Mouse (Mus musculus): Measurements from ENCODE around the gene Epb41l5. TPM values are rescaled to one million over a fixed set of nuclear protein-coding genes. Genes with fewer than 3 reads are reported as not detected.

Epb41l5 gene
- total RNA-seq, 2 experiments from 2014 or later, result 2.7 to 2.9 TPM

DNA sequence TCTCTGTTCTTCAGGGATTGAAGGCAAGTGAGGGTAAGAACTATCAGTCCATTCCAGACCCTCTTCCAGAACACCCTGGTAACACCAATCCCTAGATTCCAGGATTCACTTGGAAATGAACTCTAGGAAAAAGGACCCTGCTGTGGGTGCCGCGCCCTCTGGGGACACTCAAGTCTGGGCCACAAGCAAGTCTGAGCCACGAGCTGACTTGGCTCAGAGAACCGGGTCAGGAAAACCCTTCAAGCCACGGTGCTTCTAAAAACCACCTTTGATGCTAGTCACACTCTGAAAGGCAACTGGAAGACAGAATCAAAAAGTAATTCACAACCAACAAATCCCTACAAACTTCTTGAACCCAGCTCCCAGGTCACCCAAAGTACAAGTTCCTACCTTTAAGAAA is 145.0 kb downstream of the Epb41l5 start:
- no peak for DNase-seq (ENCODE audit: low spot score in 2 of 2)

DNA sequence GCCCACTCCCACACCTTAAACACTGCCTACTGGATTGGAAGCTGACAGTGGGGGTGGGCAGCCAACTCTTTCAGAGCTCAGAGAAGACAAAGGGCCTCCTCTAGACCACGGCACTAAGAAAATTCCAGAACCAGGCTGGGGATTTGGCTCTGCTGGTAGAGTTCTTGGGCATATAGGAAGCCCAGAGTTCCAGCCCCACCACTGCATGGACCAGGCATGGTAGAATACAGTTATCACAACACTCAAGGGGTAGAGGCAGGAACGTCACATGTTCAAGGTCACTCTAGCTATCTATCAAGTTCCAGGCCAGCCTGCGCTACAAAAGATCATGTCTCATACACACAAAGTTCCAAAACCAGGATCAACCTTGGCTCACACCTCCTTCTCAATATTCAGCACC is 145.6 kb downstream of the Epb41l5 start:
- no peak for DNase-seq (ENCODE audit: low spot score in 2 of 2)

DNA sequence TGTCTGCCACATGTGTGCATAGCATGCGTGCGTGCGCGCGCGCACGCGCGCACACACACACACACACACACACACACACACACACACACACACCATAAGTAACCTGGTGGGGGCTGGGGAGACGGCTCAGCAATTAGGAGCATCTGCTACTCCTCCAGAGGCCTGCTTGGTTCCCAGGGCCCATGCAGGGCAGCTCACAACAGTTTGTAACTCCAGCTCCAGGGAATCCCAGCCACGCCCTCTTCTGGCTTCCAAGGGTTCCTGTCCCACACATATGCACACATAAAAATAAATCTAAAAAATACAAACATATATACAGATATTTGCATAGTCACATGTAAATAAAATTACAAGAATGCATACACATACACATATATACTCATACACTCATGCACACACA is 146.1 kb downstream of the Epb41l5 start:
- DNase-seq (ENCODE audit: low spot score in 2 of 2), result no peak

DNA sequence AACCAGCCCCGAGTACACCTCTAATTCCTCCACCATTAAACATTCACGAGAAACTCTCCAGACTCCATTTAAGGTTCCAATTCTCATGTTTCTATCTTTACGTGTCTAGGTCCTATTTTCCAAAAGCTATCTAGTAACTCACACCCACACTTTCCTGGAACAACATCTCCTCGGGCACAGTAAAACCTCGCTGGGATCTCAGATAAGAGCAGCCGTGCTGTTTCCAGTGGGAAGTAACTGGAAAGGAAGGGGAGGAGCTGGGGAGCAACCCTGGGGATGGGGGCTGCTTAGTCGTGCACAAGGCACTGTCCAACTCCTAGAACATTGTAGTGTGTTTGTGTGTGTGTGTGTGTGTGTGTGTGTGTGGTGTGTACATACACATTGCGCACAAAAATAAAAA is 146.9 kb downstream of the Epb41l5 start:
- DNase-seq (ENCODE audit: low spot score in 2 of 2), result no peak

DNA sequence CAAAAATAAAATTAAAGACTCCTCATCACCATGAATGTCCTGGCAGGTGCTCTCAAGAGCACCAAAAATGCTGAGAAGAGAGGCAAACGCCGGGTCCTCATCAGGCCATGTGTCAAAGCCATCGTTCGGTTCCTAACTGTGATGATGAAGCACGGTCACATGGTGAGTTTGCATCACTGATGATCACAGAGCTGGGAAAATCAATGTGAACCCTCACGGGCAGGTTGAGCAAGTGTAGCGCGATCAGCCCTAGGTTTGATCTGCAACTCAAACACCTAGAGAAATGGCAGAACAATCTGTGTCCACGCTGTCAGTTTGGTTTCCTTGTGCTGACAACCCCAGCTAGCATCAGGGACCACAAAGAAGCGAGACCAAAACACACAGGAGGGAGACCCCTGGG is 149.3 kb downstream of the Epb41l5 start:
- DNase-seq (ENCODE audit: low spot score in 2 of 2), result no peak

DNA sequence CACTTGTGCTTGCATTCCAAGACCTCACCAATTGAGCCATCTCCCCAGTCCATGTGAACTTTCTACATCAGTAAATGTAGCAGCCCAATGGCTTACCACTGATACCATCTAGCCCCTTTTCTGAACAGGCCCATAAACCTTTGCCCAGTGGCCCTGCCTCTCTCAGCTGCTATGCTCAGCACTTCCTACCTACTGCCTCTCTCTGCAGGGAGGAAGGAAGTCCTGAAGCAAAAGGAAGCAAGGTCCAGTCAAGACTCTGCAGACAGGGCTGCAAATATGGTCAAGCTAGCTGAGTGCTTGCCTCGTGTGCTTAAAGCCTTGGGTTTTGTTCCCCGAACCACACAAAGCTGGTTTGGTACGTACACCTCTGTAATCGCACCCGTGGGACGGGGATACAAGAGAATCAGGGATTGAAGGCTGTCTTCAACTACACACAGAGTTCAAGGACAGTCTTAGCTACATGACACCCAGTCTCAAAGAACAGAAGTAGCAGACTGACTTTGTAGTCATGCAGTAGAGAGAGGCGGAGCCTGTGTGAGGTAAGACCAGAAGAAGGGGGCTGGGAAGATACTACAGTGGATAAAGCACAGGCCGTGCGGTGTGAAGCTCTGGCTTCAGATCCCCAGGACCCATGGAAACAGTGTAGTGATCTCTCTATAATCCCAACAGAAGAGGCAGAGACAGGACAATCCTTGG is 150.1 kb downstream of the Epb41l5 start:
- no peak for DNase-seq (ENCODE audit: low spot score in 2 of 2)

DNA sequence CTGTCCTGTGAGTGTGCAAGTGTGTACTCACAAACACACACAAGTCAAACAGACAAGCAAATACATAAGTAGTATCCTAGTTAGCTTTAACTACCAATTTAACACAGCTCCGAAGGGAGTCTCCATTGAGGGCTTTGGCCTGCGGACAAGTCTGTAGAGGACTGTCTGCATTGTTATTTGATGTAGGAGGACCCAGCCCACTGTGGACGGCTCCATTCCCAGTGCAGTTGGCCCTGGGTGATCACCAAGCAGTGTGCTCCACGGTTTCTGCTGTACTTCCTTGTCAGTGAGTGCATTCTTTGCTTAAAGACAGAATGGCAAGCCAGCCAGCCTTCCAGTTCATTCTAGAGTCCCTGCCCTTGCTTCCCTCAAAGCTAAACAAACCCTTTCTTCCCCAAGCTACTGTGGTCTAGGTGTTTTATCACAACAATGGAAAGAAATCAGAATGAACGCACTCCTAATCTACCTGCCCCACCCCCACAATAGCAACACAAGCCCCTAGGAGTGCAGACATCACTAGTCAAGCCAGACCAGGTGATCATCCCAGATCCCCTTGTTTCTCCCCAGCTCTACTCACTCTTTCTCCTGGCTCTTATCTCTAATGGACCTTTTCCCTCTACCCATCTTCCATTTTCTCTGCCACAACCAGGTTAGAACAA is 151.3 kb downstream of the Epb41l5 start:
- no peak for DNase-seq (ENCODE audit: low spot score in 2 of 2)

DNA sequence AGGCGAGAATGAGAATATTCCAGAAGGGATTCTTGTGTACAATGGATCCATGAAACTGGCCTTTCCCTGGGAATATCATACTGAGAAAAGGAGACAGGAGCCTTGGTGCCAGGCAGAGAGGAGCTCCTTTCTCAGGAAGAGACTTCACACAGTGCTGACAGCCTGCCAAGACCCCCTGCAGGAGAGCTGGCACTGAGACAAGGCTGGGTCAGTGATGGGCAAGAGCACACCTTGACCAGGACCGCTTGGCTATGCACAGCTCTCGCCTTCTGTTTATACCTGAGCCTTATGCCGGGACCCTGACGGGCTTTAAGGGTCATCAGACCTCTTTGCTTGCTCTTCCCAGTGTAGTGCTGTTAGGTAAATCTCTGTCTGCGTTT is 153.4 kb downstream of the Epb41l5 start:
- no peak for DNase-seq (ENCODE audit: low spot score in 2 of 2)

Other genes starting within 250 kb of the Epb41l5 start
- gene Inhbb, start 226.8 kb downstream of the Epb41l5 start, total RNA-seq (2021), result 1 to 10 TPM in 1 of 2 experiments, under 1 TPM in 1; 0.64 to 1.7 TPM
- 10 to 100 TPM; 41.8 to 43.6 TPM for gene Ralb, start 144.2 kb downstream of the Epb41l5 start, total RNA-seq (2021)
- 1 to 10 TPM; 9.0 to 9.2 TPM for gene Tmem185b, start 122.8 kb downstream of the Epb41l5 start, total RNA-seq (2021)
- 10 to 100 TPM; 16.3 to 28.9 TPM for gene Ptpn4, start 188.6 kb upstream of the Epb41l5 start, total RNA-seq (2021)

All from gastrocnemius, postnatal 4 days (tissue).